Comparison of ENCODE assay signal across 32 mouse cellular contexts in the genomic region with DNA sequence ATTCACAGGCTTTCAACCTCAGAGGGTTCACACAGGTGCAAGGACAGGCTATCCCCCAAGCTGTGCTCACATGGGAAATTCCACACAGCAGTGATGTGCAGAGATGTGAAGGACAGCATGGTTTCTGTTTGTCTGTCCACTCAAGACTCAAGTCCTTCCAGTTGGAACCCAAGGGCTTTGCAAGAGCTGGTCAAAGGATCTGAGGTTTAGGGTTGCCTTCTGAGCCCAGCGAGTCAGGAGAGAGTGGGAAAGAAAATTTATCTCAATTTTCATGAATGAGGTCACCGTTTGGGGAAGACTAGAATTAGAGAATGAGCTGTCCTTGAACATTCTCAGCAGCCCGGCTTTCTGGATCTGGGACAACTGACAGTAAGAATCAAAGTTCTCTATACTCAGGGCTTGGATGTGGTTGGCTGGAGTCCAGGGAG.
DNase-seq lines count a peak whose midpoint lies in the region; ATAC-seq and TF ChIP-seq lines count a peak whose summit lies in the region.
"Had no signal": no experiment of that assay in that cellular context is flagged by ENCODE, and none has a peak within 500 bp of the region (broad histone marks: within the 10 kb centered on the region; RNA-seq: fewer than 3 reads in every experiment).

No protein-coding gene starts in this region.

- intact Hi-C loops in gastrocnemius, adult 2 months (cut with DNase I), result no loop called here
- intact Hi-C loops in gastrocnemius, postnatal 14 days (cut with DNase I; ENCODE audit: low total_unique reads), result no loop called here

- TF ChIP-seq EP300 in CH12.LX (IDR thresholded peaks at IDR 0.05; ENCODE audit: low read length), result peak; percentile 68

- H3K27me3 ChIP-seq in CH12.LX (replicated peaks) (no peaks in the 10 kb centered on the region), Patski (no peaks in the 10 kb centered on the region)
- H3K27me3 ChIP-seq: forebrain, embryonic 13.5 days; heart, embryonic 13.5 days; intestine, embryonic 15.5 days; liver, embryonic 13.5 days; midbrain, embryonic 13.5 days; neural tube, embryonic 15.5 days had no signal

- POLR2A ChIA-PET in Patski (lab: Charles Lee), result interaction anchor here (0.7 to 1.2 kb wide), 2 partner anchors 16 to 141 kb away, joined by 3 to 4 read pairs; no protein-coding TSS in a partner anchor

- 0 out of 2 replicates have a peak overlapping the region, but pooled peaks have one; percentile 24 for H3K27ac ChIP-seq in gastrocnemius, adult 2 months
- no peak overlapping the region for H3K27ac ChIP-seq in CH12.LX (ENCODE audit: insufficient read depth, low read depth)
- H3K27ac ChIP-seq: forebrain, embryonic 13.5 days; heart, adult 2 months; heart, embryonic 13.5 days; hindbrain, embryonic 10.5 days; hindbrain, postnatal 0 days; intestine, embryonic 15.5 days; kidney, postnatal 0 days; liver, embryonic 13.5 days; midbrain, embryonic 13.5 days; neural tube, embryonic 15.5 days had no signal

- in situ Hi-C loops in CH12.LX (cut with MboI; ENCODE audit: low pct_ligation_motif_present, low pct_unique_long_range_greater_than_20kb, low sequenced_read_pairs) (no loop called here), Patski (cut with MboI; ENCODE audit: low pct_unique_long_range_greater_than_20kb) (no loop called here)

- H3K9ac ChIP-seq in CH12.LX (ENCODE audit: insufficient read depth, low read depth), result no peak overlapping the region
- H3K9ac ChIP-seq: forebrain, embryonic 13.5 days; heart, embryonic 13.5 days; intestine, embryonic 15.5 days; liver, embryonic 13.5 days; midbrain, embryonic 13.5 days; neural tube, embryonic 15.5 days had no signal

- peaks cover 0 to 33% of the 10 kb centered on the region in 2 experiments for H3K36me3 ChIP-seq in CH12.LX (replicated peaks in 1 of 2; ENCODE audit: control insufficient read depth in 1 of 2, insufficient read depth in 1 of 2, low read length in 1 of 2)
- H3K36me3 ChIP-seq: heart, embryonic 13.5 days; hindbrain, embryonic 10.5 days; intestine, embryonic 15.5 days; liver, embryonic 13.5 days; midbrain, embryonic 13.5 days; neural tube, embryonic 15.5 days had no signal

- no peaks in the 10 kb centered on the region for H3K79me2 ChIP-seq in CH12.LX (replicated peaks; ENCODE audit: control insufficient read depth, extremely low read depth, insufficient read depth, poor library complexity, severe bottlenecking)

- no peak for DNase-seq in gastrocnemius, adult 2 months
- no peak for DNase-seq in gastrocnemius, postnatal 14 days
- DNase-seq in CH12.LX (ENCODE audit: extremely low read depth), result no peak
- no peak for DNase-seq in Patski (ENCODE audit: low read depth, low spot score)
- peak; percentile 46 to 66 for DNase-seq in adrenal gland, postnatal 36 days
- DNase-seq: cerebellum, adult 18-20 months; cerebellum, postnatal 14 days; gastrocnemius, postnatal 25 days; heart, adult 2 months; heart, postnatal 14 days; kidney, adult 2 months; kidney, postnatal 4 days; liver, embryonic 13.5 days; lung, adult 18-20 months; lung, postnatal 4 days; right cerebral cortex, postnatal 25 days; thymus, adult 2 months; thymus, postnatal 4 days had no signal

- dilution Hi-C loops in CH12.LX (cut with MboI; ENCODE audit: extremely low pct_ligation_motif_present, extremely low pct_unique_long_range_greater_than_20kb, low sequenced_read_pairs), result no loop called here

- H3K4me1 ChIP-seq in CH12.LX (ENCODE audit: control insufficient read depth in 1 of 2, insufficient read depth in 2 of 2), result peaks cover 59 to 84% of the 10 kb centered on the region in 2 experiments
- H3K4me1 ChIP-seq: liver, embryonic 13.5 days had no signal

- peak; percentile 9 for ATAC-seq in Patski
- ATAC-seq in monocyte, adult 5-6 weeks (replicated peaks; ENCODE audit: insufficient number of reproducible peaks, low FRiP score, low TSS enrichment, poor library complexity, severe bottlenecking), result no peak
- no peak for ATAC-seq in granulocyte monocyte progenitor cell, adult 5-6 weeks (replicated peaks; ENCODE audit: poor library complexity, severe bottlenecking)
- ATAC-seq: activated CD4-positive, CD25-positive, alpha-beta regulatory T cell, adult 4 months; forebrain, embryonic 13.5 days; hindbrain, postnatal 0 days; intestine, embryonic 15.5 days; lung, postnatal 0 days; midbrain, embryonic 13.5 days had no signal

- CTCF ChIA-PET in Patski (lab: Charles Lee), result interaction anchor here (1.2 kb wide), 1 partner anchor 15 kb away, joined by 4 read pairs; no protein-coding TSS in a partner anchor

- no peak overlapping the region for H3K4me3 ChIP-seq in gastrocnemius, adult 2 months
- H3K4me3 ChIP-seq in CH12.LX (replicated peaks in 1 of 3; ENCODE audit: low read depth in 2 of 3, low read length in 2 of 3, poor library complexity in 1 of 3), result no peak overlapping the region
- H3K4me3 ChIP-seq: erythroblast, embryonic 14.5 days; forebrain, embryonic 13.5 days; heart, adult 2 months; heart, embryonic 13.5 days; hindbrain, embryonic 10.5 days; intestine, embryonic 15.5 days; liver, embryonic 13.5 days; megakaryocyte, embryonic 14.5 days; midbrain, embryonic 13.5 days; neural tube, embryonic 15.5 days had no signal

- H3K9me3 ChIP-seq in CH12.LX (replicated peaks; ENCODE audit: low read length), result no peaks in the 10 kb centered on the region
- H3K9me3 ChIP-seq: forebrain, embryonic 13.5 days; heart, embryonic 13.5 days; hindbrain, embryonic 10.5 days; intestine, embryonic 15.5 days; liver, embryonic 13.5 days; megakaryocyte, embryonic 14.5 days; midbrain, embryonic 13.5 days; neural tube, embryonic 15.5 days had no signal

- TF ChIP-seq CTCF in gastrocnemius, adult 2 months (IDR thresholded peaks at IDR 0.05), result no peak
- TF ChIP-seq CTCF in CH12.LX (conservative IDR thresholded peaks at IDR 0.05 in 1 of 2, IDR thresholded peaks at IDR 0.05 in 1 of 2; ENCODE audit: low read depth in 2 of 2, low read length in 2 of 2), result no peak
- TF ChIP-seq CTCF in Patski (IDR thresholded peaks at IDR 0.05), result no peak

- TF ChIP-seq POLR2A in CH12.LX (IDR thresholded peaks at IDR 0.05; ENCODE audit: low read depth, low read length), result no peak

- TF ChIP-seq RAD21 in CH12.LX (IDR thresholded peaks at IDR 0.05; ENCODE audit: low read depth, low read length), result no peak

- 0 out of 2 replicates have a peak overlapping the region, but pooled peaks have one; percentile 34 for H3K4me2 ChIP-seq in CH12.LX (ENCODE audit: insufficient read depth, low read depth, poor library complexity, severe bottlenecking)
- H3K4me2 ChIP-seq: forebrain, embryonic 13.5 days; heart, embryonic 13.5 days; intestine, embryonic 15.5 days; liver, embryonic 13.5 days; midbrain, embryonic 13.5 days; neural tube, embryonic 15.5 days had no signal

TF ChIP-seq in CH12.LX, 34 proteins besides CTCF, POLR2A, EP300 and RAD21:
- TF ChIP-seq RCOR1 (conservative IDR thresholded peaks at IDR 0.05; ENCODE audit: low read depth, low read length), result 0 out of 2 replicates have a peak, but pooled peaks have one; percentile 64
- peak; percentile 55; the same call in 1 of the 2 replicates for TF ChIP-seq BHLHE40 (IDR thresholded peaks at IDR 0.05; ENCODE audit: low read depth, low read length)
- TF ChIP-seq CHD2 (IDR thresholded peaks at IDR 0.05; ENCODE audit: low read length), result 0 out of 2 replicates have a peak, but pooled peaks have one; percentile 18
- no peak for TF ChIP-seq HCFC1 (IDR thresholded peaks at IDR 0.05; ENCODE audit: low read depth, low read length)
- no peak for TF ChIP-seq MAFK (IDR thresholded peaks at IDR 0.05; ENCODE audit: insufficient replicate concordance, low read length)
- TF ChIP-seq MYC (IDR thresholded peaks at IDR 0.05; ENCODE audit: low read depth, low read length), result 0 out of 2 replicates have a peak, but pooled peaks have one; percentile 38
- TF ChIP-seq GABPA (IDR thresholded peaks at IDR 0.05; ENCODE audit: insufficient replicate concordance, low read depth, low read length), result no peak
- TF ChIP-seq CHD1 (IDR thresholded peaks at IDR 0.05; ENCODE audit: low read depth, low read length), result no peak
- TF ChIP-seq ETS1 (conservative IDR thresholded peaks at IDR 0.05; ENCODE audit: low read depth, low read length), result peak; percentile 33; the same call in 1 of the 2 replicates
- no peak for TF ChIP-seq USF1 (IDR thresholded peaks at IDR 0.05; ENCODE audit: low read depth, low read length)
- TF ChIP-seq SIN3A (IDR thresholded peaks at IDR 0.05; ENCODE audit: low read length), result no peak; the same call in 1 of the 2 replicates
- no peak for TF ChIP-seq E2F4 (IDR thresholded peaks at IDR 0.05; ENCODE audit: insufficient replicate concordance, low read depth, low read length)
- TF ChIP-seq MAX (IDR thresholded peaks at IDR 0.05; ENCODE audit: low read length), result peak; percentile 36; the same call in 1 of the 2 replicates
- peak; percentile 40; the same call in 1 of the 2 replicates for TF ChIP-seq TCF12 (IDR thresholded peaks at IDR 0.05; ENCODE audit: low read depth, low read length)
- TF ChIP-seq ZNF384 (IDR thresholded peaks at IDR 0.05; ENCODE audit: low read depth, low read length), result no peak
- no peak for TF ChIP-seq ZKSCAN1 (IDR thresholded peaks at IDR 0.05; ENCODE audit: borderline replicate concordance, low read depth, low read length)
- no peak for TF ChIP-seq JUN (IDR thresholded peaks at IDR 0.05; ENCODE audit: insufficient read depth, low read depth, low read length)
- TF ChIP-seq ZC3H11A (IDR thresholded peaks at IDR 0.05; ENCODE audit: low read depth, low read length), result no peak
- TF ChIP-seq PAX5 (IDR thresholded peaks at IDR 0.05; ENCODE audit: low read length), result no peak
- TF ChIP-seq ELF1 (IDR thresholded peaks at IDR 0.05; ENCODE audit: low read depth, low read length), result no peak

Comparison
In these comparisons a context has a peak if more than half of its experiments do, and no peak if none do; other contexts are left out.
1. DNase-seq: peak in adrenal gland, postnatal 36 days (2 of 2); none in gastrocnemius, adult 2 months (single experiment), gastrocnemius, postnatal 14 days (single experiment), CH12.LX (single experiment) and Patski (single experiment).